Mouse (Mus musculus): ENCODE measurements around the gene Arhgap10. TPM values are rescaled to one million over a fixed set of nuclear protein-coding genes. Genes with fewer than 3 reads are reported as not detected.

Gene Arhgap10
- total and polyA plus RNA-seq, 2 experiments from 2014 or later, result 2.3 to 5.4 TPM

DNA sequence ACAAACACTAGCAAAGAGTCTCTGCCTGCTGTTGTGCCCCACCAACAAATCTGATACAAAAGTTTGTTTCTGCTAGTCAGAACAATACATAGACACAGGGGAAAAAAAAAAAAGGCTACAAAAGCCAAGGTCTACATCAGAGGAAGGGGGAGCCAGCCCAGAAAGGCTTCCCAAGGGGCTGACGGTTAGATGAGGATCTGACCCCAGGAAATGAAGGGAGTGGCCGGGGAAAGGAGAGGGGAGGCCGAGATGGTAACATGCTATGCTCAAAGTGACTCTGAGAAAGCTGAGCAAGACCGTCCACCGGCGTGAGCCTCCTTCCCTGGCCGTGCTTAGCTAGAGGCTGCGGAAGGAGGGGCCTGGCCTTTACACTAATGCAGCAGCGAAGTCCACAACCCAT lies 76.8 kb downstream of the Arhgap10 start:
- Histone ChIP-seq H3K4me3 (ENCODE audit: low read depth, low read length) (no peak overlapping the region), H3K4me2 (ENCODE audit: low read depth, low read length, poor library complexity, severe bottlenecking) (no peak overlapping the region), H3K9me3 (ENCODE audit: low read length) (no peaks in the 10 kb centered on the region), H3K36me3 (ENCODE audit: insufficient read depth, low read length) (no peaks in the 10 kb centered on the region), H3K27me3 (ENCODE audit: insufficient read depth, low read length) (no peaks in the 10 kb centered on the region), H3K27ac (ENCODE audit: low read depth, low read length) (no peak overlapping the region), H3K9ac (replicated peaks; ENCODE audit: low read length, poor library complexity, severe bottlenecking) (no peak overlapping the region), H3K4me1 (ENCODE audit: insufficient read depth, low read length) (no peaks in the 10 kb centered on the region)
- 71% methylated on average over 9 of the region's 9 CpGs for WGBS
- TF ChIP-seq CTCF (IDR thresholded peaks at IDR 0.05), result no peak
- DNase-seq (ENCODE audit: low spot score), result no peak
- no peak for ATAC-seq (ENCODE audit: low FRiP score)

DNA sequence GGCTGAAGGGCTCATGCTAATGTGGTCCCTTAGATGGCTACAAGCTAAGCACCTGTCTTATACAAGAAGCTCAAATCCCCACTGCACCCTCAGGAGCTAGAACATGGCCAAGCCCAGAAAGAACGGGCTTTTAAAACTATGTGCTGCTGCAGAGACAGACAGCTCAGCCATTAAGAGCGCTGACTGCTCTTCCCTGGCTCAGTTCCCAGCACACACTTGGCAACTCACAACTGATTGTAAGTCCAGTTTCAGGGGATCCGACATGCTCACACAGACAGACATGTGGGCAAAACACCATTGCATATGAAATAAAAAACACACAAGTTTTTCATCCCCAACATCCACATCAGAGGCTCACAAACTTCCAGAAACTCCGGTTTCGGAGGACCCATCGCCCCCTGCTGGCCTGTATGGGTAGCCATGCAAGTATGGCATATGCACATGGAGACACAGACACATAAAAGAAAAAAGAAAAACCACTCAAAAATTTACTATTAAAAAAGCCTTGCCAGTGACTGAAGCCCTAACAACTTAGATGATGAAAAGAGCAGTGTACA lies 77.4 kb downstream of the Arhgap10 start:
- H3K4me3 ChIP-seq (ENCODE audit: low read depth, low read length), result no peak overlapping the region
- no peak overlapping the region for H3K4me2 ChIP-seq (ENCODE audit: low read depth, low read length, poor library complexity, severe bottlenecking)
- no peaks in the 10 kb centered on the region for H3K4me1 ChIP-seq (ENCODE audit: insufficient read depth, low read length)
- no peaks in the 10 kb centered on the region for H3K9me3 ChIP-seq (ENCODE audit: low read length)
- DNase-seq (ENCODE audit: low spot score), result no peak
- H3K27me3 ChIP-seq (ENCODE audit: insufficient read depth, low read length), result no peaks in the 10 kb centered on the region
- H3K27ac ChIP-seq (ENCODE audit: low read depth, low read length), result no peak overlapping the region
- H3K9ac ChIP-seq (replicated peaks; ENCODE audit: low read length, poor library complexity, severe bottlenecking), result no peak overlapping the region
- ATAC-seq (ENCODE audit: low FRiP score), result no peak
- no peaks in the 10 kb centered on the region for H3K36me3 ChIP-seq (ENCODE audit: insufficient read depth, low read length)
- 89% methylated on average over 6 of the region's 6 CpGs for WGBS
- peak; percentile 56 for TF ChIP-seq CTCF (IDR thresholded peaks at IDR 0.05)

DNA sequence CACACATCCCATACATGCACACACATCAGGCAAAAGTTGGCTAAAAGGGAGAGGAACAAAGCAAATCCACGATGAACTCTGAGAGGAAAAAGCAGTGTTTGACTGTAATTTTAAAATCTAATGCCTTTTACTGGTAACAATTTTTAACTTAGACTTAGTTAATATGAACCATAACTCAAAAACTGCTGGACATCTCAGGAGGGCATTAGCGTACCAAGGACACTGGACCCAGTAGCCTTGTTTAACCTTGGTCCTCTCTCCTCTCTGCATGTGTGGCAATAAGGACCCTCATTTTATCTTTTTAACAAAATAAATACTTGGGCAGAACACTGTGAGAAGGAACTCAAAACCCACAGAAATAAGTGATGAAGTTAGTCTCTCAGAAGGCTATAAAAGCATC lies 78.1 kb downstream of the Arhgap10 start:
- Histone ChIP-seq H3K27me3 (ENCODE audit: insufficient read depth, low read length) (no peaks in the 10 kb centered on the region), H3K4me1 (ENCODE audit: insufficient read depth, low read length) (no peaks in the 10 kb centered on the region), H3K27ac (ENCODE audit: low read depth, low read length) (no peak overlapping the region), H3K4me3 (ENCODE audit: low read depth, low read length) (no peak overlapping the region), H3K9me3 (ENCODE audit: low read length) (no peaks in the 10 kb centered on the region), H3K9ac (replicated peaks; ENCODE audit: low read length, poor library complexity, severe bottlenecking) (no peak overlapping the region), H3K4me2 (ENCODE audit: low read depth, low read length, poor library complexity, severe bottlenecking) (no peak overlapping the region), H3K36me3 (ENCODE audit: insufficient read depth, low read length) (no peaks in the 10 kb centered on the region)
- ATAC-seq (ENCODE audit: low FRiP score) (no peak), DNase-seq (ENCODE audit: low spot score) (no peak)
- 94% methylated on average over 2 of the region's 2 CpGs for WGBS
- no peak for TF ChIP-seq CTCF (IDR thresholded peaks at IDR 0.05)

DNA sequence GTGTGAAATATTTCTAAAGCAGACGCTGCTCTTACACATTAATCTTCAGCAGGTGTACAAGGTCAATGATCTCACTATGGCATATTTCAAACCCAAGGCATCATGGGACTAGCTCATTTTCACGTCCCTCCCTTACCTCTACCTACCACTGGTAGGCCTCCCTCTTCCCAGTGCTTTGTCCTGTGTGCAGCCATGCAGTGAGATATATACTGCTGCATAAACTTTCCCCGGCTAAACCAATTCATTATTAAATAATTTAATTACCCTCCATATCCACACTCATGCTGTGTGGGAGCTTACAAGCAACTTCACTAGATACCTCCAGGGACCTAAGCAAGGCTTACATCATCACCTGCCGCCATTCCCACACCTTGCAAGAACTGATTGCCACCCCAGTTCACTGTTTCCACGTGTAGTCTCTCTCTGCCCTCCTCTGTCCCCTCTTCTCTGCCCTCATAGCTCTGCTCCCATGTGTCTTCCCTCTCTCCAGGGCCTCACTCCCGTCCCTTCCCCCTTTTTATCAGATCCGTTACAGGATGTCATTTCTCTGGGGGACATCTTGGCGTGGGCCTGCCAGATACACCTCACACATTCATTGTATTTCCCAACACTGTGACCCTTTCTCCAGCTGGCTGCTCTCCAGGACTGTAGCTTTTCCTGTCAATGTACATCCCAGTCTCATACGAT lies 79.8 kb downstream of the Arhgap10 start:
- no peaks in the 10 kb centered on the region for H3K27me3 ChIP-seq (ENCODE audit: insufficient read depth, low read length)
- DNase-seq (ENCODE audit: low spot score) (no peak), ATAC-seq (ENCODE audit: low FRiP score) (0 out of 2 replicates have a peak, but pooled peaks have one; percentile 19)
- H3K9me3 ChIP-seq (ENCODE audit: low read length), result no peaks in the 10 kb centered on the region
- no peak for TF ChIP-seq CTCF (IDR thresholded peaks at IDR 0.05)
- no peak overlapping the region for H3K9ac ChIP-seq (replicated peaks; ENCODE audit: low read length, poor library complexity, severe bottlenecking)
- no peak overlapping the region for H3K4me3 ChIP-seq (ENCODE audit: low read depth, low read length)
- no peak overlapping the region for H3K27ac ChIP-seq (ENCODE audit: low read depth, low read length)
- H3K4me1 ChIP-seq (ENCODE audit: insufficient read depth, low read length), result no peaks in the 10 kb centered on the region
- no peaks in the 10 kb centered on the region for H3K36me3 ChIP-seq (ENCODE audit: insufficient read depth, low read length)
- no peak overlapping the region for H3K4me2 ChIP-seq (ENCODE audit: low read depth, low read length, poor library complexity, severe bottlenecking)
- 70% methylated on average over 9 of the region's 9 CpGs for WGBS

DNA sequence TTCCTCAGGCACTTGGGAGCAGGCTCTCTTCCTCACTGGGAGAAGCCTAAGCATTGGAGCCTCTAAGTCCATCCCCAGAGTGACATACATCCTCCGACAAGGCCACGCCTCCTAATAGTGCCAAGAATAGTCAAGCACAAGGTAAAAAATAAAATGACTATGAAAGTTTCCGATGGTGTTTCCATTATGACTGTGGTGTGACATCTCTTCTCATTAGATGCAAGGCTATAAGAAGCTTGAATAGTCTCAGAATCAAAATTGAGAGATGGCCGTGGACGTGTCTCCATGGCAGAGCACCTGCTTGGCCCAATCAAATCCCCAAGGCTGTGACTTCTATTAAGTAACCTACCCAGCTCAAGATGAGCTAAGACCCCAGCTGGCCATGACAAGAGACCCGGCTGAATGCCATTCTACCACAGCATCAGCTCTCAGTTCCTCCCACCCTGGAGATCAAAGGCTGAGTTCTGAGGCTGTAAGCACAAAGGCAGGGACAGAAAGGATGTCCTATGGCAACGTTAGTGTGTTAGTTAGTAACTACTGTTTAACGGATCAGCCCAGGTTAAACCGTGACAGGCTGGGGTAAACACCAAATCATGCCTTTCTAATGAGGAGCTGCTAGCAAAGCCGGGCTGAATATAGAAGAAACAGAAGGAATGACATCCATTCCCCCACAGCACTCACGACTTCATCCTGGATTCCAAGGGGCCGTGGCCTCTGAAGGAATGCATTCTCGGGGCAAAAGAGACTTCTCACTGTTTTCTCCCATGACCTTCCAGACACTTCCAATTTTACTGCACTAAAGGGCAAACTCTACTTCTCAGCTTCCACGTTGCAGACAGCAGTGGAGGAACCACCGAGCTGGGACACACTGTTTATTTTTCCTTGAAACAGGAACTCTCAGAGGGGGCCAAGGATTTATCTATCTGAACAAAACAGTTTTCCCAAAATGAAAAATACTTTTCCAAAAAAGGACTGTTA lies 81.5 kb downstream of the Arhgap10 start:
- Histone ChIP-seq H3K4me2 (ENCODE audit: low read depth, low read length, poor library complexity, severe bottlenecking) (no peak overlapping the region), H3K36me3 (ENCODE audit: insufficient read depth, low read length) (no peaks in the 10 kb centered on the region), H3K4me3 (ENCODE audit: low read depth, low read length) (no peak overlapping the region), H3K4me1 (ENCODE audit: insufficient read depth, low read length) (no peaks in the 10 kb centered on the region), H3K9me3 (ENCODE audit: low read length) (no peaks in the 10 kb centered on the region), H3K9ac (replicated peaks; ENCODE audit: low read length, poor library complexity, severe bottlenecking) (no peak overlapping the region), H3K27me3 (ENCODE audit: insufficient read depth, low read length) (no peaks in the 10 kb centered on the region), H3K27ac (ENCODE audit: low read depth, low read length) (no peak overlapping the region)
- ATAC-seq (ENCODE audit: low FRiP score), result no peak
- no peak for DNase-seq (ENCODE audit: low spot score)
- no peak for TF ChIP-seq CTCF (IDR thresholded peaks at IDR 0.05)
- 31% methylated on average over 15 of the region's 15 CpGs for WGBS
